Mouse (Mus musculus) midbrain, embryonic 14.5 days (tissue): ENCODE measurements around the gene Arrdc5. TPM values are rescaled to one million over a fixed set of nuclear protein-coding genes. Genes with fewer than 3 reads are reported as not detected.
A peak's percentile ranks its signal among the peaks of the same experiment; 100 is the strongest.

Source experiments
- ATAC-seq: fragments of 200-750 bp; cut with Nextera tagmentation; 2 replicates; pipeline ENCODE4 v1.8.0; 2017; ENCODE audit warnings: moderate number of reproducible peaks, moderate library complexity; ENCODE audit not compliant: low FRiP score, low TSS enrichment
- DNase-seq: peaks from one replicate; pipeline ENCODE4 v3.0.0-alpha.2; 2015
- H3K27ac ChIP-seq: fragments of 300-500 bp; sonication (generic); replicated peaks from 2 replicates; pipeline ENCODE4 v1.5.1; 2014; ENCODE audit warnings: mild to moderate bottlenecking, low read depth, low read length, moderate library complexity
- H3K27me3 ChIP-seq: fragments of 300-500 bp; sonication (generic); 2 replicates; pipeline ENCODE4 v1.6.1; 2014; ENCODE audit warnings: low read length, control low read depth, mixed read lengths; ENCODE audit not compliant: control insufficient read depth, insufficient read depth
- H3K36me3 ChIP-seq: fragments of 300-500 bp; sonication (generic); 2 replicates; pipeline ENCODE4 v1.6.1; 2014; ENCODE audit warnings: low read length, control low read depth; ENCODE audit not compliant: control insufficient read depth, insufficient read depth
- H3K4me1 ChIP-seq: fragments of 300-500 bp; sonication (generic); 2 replicates; pipeline ENCODE4 v1.6.1; 2014; ENCODE audit warnings: mild to moderate bottlenecking, antibody characterized with exemption, low read length, control low read depth; ENCODE audit not compliant: control insufficient read depth, insufficient read depth
- H3K4me2 ChIP-seq: fragments of 300-500 bp; sonication (generic); 2 replicates; pipeline ENCODE4 v1.6.1; 2014; ENCODE audit warnings: mild to moderate bottlenecking, low read length, moderate library complexity
- H3K4me3 ChIP-seq: fragments of 300-500 bp; sonication (generic); replicated peaks from 2 replicates; pipeline ENCODE4 v1.5.1; 2014; ENCODE audit warnings: low read depth, low read length
- H3K9ac ChIP-seq: fragments of 300-500 bp; sonication (generic); replicated peaks from 2 replicates; pipeline ENCODE4 v1.6.1; 2014; ENCODE audit warnings: mild to moderate bottlenecking, low read length, moderate library complexity
- H3K9me3 ChIP-seq: fragments of 300-500 bp; sonication (generic); 2 replicates; pipeline ENCODE4 v1.6.1; 2016; ENCODE audit warnings: low read length, control low read depth, mixed read lengths; ENCODE audit not compliant: control insufficient read depth
- WGBS: fragments of 180-500 bp; shearing (Covaris S2); extraction: QIAGEN DNeasy Blood & Tissue Kit; methylation state at CpG from one replicate; pipeline ENCODE4 v1.1.7; 2014; 5-methylcytosine and 5-hydroxymethylcytosine counted together
- polyA plus RNA-seq: library from polyadenylated mRNA; unstranded; fragments of >200 nt; fragmentation: Nextera tagmentation; extraction: Ambion mirVana; gene quantifications from 2 replicates; pipeline ENCODE4 v1.2.1, GENCODE M21; 2014

Gene Arrdc5
- polyA plus RNA-seq, 1 experiment from 2014 or later: not detected

- H3K27ac ChIP-seq: no peak overlapping the region
- no peaks in the 10 kb centered on the region for H3K27me3 ChIP-seq
- peaks cover 19% of the 10 kb centered on the region for H3K4me1 ChIP-seq
- H3K9me3 ChIP-seq: no peaks in the 10 kb centered on the region
- H3K4me3 ChIP-seq: no peak overlapping the region
- ATAC-seq (no peak), DNase-seq (peak; percentile 39)
- 43% methylated on average over 8 of the region's 8 CpGs for WGBS
- H3K36me3 ChIP-seq: 0 out of 2 replicates have a peak, but pooled peaks cover 2% of the 10 kb centered on the region
- H3K4me2 ChIP-seq: no peak overlapping the region
- H3K9ac ChIP-seq: no peak overlapping the region
These were observed 32.9 kb upstream of the Arrdc5 start for GRCm38 (mm10) chr17:56332987-56333386.

GRCm38 (mm10) chr17:56331256-56331655 lies 31.2 kb upstream of the Arrdc5 start:
- Histone ChIP-seq H3K36me3 (0 out of 2 replicates have a peak, but pooled peaks cover 2% of the 10 kb centered on the region), H3K9ac (no peak overlapping the region), H3K27ac (no peak overlapping the region), H3K4me1 (peaks cover 27% of the 10 kb centered on the region), H3K4me2 (no peak overlapping the region), H3K9me3 (no peaks in the 10 kb centered on the region), H3K27me3 (no peaks in the 10 kb centered on the region), H3K4me3 (no peak overlapping the region)
- no peak for DNase-seq
- ATAC-seq: no peak

DNA sequence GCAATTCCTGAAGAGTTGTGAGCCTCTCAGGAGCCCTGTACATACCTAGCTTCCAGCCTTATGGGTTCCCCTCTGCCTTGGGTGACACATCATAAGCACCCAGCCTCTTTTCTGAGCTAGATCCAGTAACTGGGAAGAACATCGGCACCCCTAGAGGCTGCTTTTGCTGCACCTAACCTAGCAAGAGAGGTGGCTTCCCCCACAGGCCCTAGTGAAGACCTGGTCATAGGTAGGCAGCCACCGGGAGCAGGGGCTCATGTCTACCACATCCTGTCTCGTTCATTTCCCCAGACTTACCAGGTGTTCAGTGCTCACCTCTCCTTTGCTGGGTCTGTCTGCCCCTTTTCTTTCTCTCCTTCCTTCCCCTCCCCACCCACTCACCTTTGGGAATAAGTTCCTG lies 30.3 kb upstream of the Arrdc5 start:
- DNase-seq (no peak), ATAC-seq (no peak)
- 82% methylated on average over 3 of the region's 3 CpGs for WGBS
- Histone ChIP-seq H3K4me3 (no peak overlapping the region), H3K9me3 (no peaks in the 10 kb centered on the region), H3K9ac (no peak overlapping the region), H3K4me2 (no peak overlapping the region), H3K36me3 (0 out of 2 replicates have a peak, but pooled peaks cover 2% of the 10 kb centered on the region), H3K27me3 (no peaks in the 10 kb centered on the region), H3K27ac (no peak overlapping the region), H3K4me1 (peaks cover 23% of the 10 kb centered on the region)

DNA sequence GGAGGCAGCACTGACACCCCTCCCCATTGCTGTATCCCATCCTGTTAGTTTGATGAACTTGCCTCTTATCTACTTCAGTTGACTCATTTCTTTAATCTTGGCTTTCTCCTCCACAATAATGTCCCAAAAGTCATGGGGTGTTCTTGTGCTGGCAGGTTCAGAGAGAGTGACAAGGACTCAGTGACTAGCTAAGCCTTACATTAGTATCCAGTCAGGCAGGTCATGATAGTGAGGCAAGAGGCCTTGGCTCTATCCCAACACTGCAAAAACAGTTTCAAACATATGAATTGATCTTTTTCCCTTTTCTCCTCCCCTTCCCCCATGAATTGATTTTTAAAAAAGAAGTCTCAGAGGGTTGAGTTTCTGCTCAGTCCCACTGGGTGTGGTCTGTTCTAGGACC lies 29.2 kb upstream of the Arrdc5 start:
- ATAC-seq: no peak
- Histone ChIP-seq H3K4me1 (peaks cover 23% of the 10 kb centered on the region), H3K27ac (no peak overlapping the region)

DNA sequence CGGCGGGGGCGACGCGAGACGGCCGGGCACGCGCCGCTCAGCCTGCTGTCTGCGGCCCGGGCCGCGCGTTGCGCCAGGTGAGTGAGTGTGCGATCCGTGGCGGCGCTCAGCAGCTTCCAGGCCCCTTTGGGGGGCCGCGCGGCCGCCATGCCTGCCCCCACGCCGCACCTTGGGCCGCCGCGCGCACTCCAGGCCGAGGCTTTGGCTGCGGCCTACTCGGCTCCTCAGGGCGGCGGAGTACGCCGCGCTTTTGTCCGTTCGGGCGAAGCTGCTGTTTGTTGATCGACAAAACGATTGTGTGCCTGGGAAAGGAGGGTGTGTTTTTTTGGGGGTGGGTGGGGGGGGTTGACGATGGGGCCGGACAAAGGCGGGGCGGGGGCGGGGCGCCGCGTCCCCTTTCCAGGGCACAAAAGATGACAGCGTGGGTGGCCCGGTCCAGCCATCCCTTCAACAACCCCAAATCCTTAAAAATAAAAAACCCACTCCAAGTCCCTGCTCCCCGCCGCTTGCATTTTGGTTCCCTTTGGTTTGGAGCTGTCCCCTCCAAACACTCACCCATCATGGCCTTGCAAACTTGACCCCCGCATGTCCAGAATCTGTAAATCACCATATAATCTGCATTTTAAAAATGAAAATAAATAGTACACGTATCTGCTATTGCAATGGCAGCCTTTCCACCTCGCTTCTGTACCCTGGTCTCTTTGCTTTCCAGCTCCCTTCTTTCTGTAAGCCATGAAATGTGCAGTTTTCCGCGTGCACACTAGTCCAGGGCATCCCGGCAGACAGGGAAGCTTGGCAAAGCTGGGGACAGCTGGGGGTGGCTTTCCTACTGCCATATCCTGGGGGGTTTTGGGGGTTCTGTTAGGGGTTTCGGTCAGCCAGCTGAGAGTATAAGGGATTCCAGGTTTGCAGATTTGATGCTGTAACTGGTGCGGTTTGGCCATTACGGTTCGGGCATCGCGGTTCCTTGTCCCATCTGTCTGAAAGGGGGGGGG lies 26.4 kb upstream of the Arrdc5 start:
- peak overlapping the region; percentile 96 for H3K4me3 ChIP-seq
- peak; percentile 55 for ATAC-seq
- peak overlapping the region; percentile 73 for H3K4me2 ChIP-seq
- H3K36me3 ChIP-seq: peaks cover 4% of the 10 kb centered on the region; the same call in 1 of the 2 replicates
- H3K9ac ChIP-seq: peak overlapping the region; percentile 93
- H3K27me3 ChIP-seq: no peaks in the 10 kb centered on the region
- 2% methylated on average over 60 of the region's 67 CpGs for WGBS
- H3K4me1 ChIP-seq: peaks cover 23% of the 10 kb centered on the region
- H3K27ac ChIP-seq: peak overlapping the region; percentile 95
- no peaks in the 10 kb centered on the region for H3K9me3 ChIP-seq
- peak; percentile 62 for DNase-seq

More for the DNA sequence above, 29.2 kb upstream of the Arrdc5 start:
- no peaks in the 10 kb centered on the region for H3K27me3 ChIP-seq
- H3K9ac ChIP-seq: no peak overlapping the region
- H3K4me2 ChIP-seq: no peak overlapping the region
- DNase-seq: no peak
- no peak overlapping the region for H3K4me3 ChIP-seq
- H3K9me3 ChIP-seq: no peaks in the 10 kb centered on the region
- H3K36me3 ChIP-seq: 0 out of 2 replicates have a peak, but pooled peaks cover 2% of the 10 kb centered on the region

DNA sequence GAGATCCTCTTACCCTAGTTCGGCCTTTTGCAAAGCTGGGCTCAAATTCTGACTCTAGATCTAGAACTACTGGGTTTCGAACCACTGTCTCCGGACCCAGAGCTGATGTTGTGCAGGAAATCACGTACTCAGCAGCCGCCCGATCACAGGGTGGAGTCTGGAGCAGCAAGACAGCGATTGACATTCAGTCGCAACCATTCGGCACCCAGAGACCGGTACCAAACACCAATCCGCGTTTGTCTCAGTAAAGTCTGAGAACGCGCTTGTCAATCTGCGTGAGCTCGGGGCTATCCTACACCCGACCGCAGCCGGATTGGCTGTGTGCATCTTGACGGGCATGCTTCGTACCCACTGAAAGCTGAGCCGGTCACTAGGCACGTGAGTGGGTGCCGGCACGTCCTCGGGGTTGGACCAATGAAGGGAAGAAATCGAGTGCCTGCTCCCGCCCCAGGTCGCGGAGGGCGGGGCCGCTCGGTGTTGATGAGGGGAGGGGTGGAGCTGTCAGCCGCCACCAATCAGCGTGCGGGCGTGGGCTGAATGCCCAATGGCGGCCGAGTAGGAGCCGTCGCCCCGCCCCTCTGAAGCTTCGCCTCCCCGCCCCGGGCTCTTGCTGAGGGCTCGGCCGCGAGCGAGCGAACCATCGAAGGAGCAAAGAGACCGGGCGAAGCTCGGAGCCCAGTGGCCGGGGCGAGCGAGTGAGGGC lies 25.5 kb upstream of the Arrdc5 start, which contains the start of gene Kdm4b:
Gene Kdm4b (plus strand): TSS at position 613 of the 703 bp plus-strand sequence.
- under 1% methylated on average over 57 of the region's 57 CpGs for whole genome bisulfite sequencing
- peaks cover 6% of the 10 kb centered on the region; the same call in 1 of the 2 replicates for H3K36me3 ChIP-seq

GRCm38 (mm10) chr17:56324419-56324818 lies 24.3 kb upstream of the Arrdc5 start:
- no peak for DNase-seq
- no peaks in the 10 kb centered on the region for H3K9me3 ChIP-seq
- H3K27me3 ChIP-seq: no peaks in the 10 kb centered on the region
- peaks cover 16% of the 10 kb centered on the region for H3K4me1 ChIP-seq
- no peak overlapping the region for H3K9ac ChIP-seq
- ATAC-seq: no peak
- peaks cover 9% of the 10 kb centered on the region; the same call in 1 of the 2 replicates for H3K36me3 ChIP-seq
- no peak overlapping the region for H3K4me2 ChIP-seq
- no peak overlapping the region for H3K4me3 ChIP-seq
- no peak overlapping the region for H3K27ac ChIP-seq
- 60% methylated on average over 3 of the region's 3 CpGs for WGBS

More for the DNA sequence above, 25.5 kb upstream of the Arrdc5 start, which contains the start of gene Kdm4b:
- Histone ChIP-seq H3K4me2 (peak within 1 kb of the TSS; percentile 73), H3K4me3 (peak within 1 kb of the TSS; percentile 96), H3K27me3 (no peaks in the 10 kb centered on the region), H3K27ac (peak within 1 kb of the TSS; percentile 95), H3K9me3 (no peaks in the 10 kb centered on the region), H3K4me1 (peaks cover 23% of the 10 kb centered on the region), H3K9ac (peak within 1 kb of the TSS; percentile 93)
- ATAC-seq: peak; percentile 99
- DNase-seq: peak; percentile 99

DNA sequence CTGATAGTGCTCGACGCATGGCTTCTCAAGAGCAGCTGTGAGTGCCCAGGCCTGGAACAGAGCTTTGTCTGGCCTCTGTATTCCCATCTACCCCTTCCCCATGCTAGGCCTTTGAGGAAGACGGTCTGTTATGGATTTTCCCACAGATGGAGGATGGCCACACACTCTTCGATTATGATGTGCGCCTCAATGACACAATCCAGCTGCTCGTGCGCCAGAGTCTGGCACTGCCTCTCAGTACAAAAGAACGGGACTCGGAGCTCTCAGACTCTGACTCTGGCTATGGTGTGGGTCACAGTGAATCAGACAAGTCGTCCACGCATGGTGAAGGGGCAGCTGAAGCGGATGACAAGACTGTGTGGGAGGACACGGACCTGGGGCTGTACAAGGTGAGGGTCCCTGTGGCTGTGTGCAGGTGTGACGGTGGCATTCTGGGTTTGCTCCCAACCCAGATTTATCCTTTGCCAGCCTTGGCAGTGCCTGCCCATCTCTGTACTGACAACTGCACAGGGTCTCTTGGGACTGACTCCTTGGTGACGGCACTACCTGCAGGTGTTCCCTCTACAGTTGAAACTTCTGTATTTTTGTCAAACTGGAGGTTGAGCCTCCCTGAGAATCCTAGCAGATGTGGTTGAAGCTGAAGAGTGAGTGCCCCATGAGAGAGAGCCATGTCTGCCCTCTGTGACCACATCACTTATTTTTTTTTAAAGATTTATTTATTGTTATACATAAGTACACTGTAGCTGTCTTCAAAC lies 9.3 kb upstream of the Arrdc5 start:
- ATAC-seq (no peak), DNase-seq (no peak)
- Histone ChIP-seq H3K9me3 (no peaks in the 10 kb centered on the region), H3K4me1 (peaks cover 8% of the 10 kb centered on the region; the same call in 1 of the 2 replicates), H3K4me3 (no peak overlapping the region), H3K9ac (no peak overlapping the region), H3K36me3 (0 out of 2 replicates have a peak, but pooled peaks cover 9% of the 10 kb centered on the region), H3K4me2 (no peak overlapping the region), H3K27ac (no peak overlapping the region), H3K27me3 (no peaks in the 10 kb centered on the region)
- 91% methylated on average over 15 of the region's 15 CpGs for WGBS
